Mouse (Mus musculus) heart, embryonic 15.5 days (tissue): ENCODE measurements around the gene Gcnt2. TPM values are rescaled to one million over a fixed set of nuclear protein-coding genes. Genes with fewer than 3 reads are reported as not detected.
"Not testable (repeated sequence)": the region's sequence is repeated elsewhere in the genome, so short reads cannot be mapped to it uniquely, and the experiment has no call there.

Source experiments
- ATAC-seq: fragments of 200-750 bp; cut with Nextera tagmentation; replicated peaks from 2 replicates; pipeline ENCODE4 v1.8.0; 2017; ENCODE audit warnings: low read depth, moderate TSS enrichment; ENCODE audit not compliant: insufficient number of reproducible peaks, insufficient read depth, low FRiP score
- H3K27ac ChIP-seq: fragments of 300-500 bp; sonication (generic); 2 replicates; pipeline ENCODE4 v1.5.1; 2015; ENCODE audit warnings: mild to moderate bottlenecking, inconsistent platforms
- H3K27me3 ChIP-seq: fragments of 300-500 bp; sonication (generic); 2 replicates; pipeline ENCODE4 v1.6.1; 2015; ENCODE audit warnings: inconsistent platforms
- H3K36me3 ChIP-seq: fragments of 300-500 bp; sonication (generic); 2 replicates; pipeline ENCODE4 v1.6.1; 2015; ENCODE audit warnings: mild to moderate bottlenecking, inconsistent platforms
- H3K4me1 ChIP-seq: fragments of 300-500 bp; sonication (generic); replicated peaks from 2 replicates; pipeline ENCODE4 v1.6.1; 2015; ENCODE audit warnings: inconsistent platforms
- H3K4me2 ChIP-seq: fragments of 300-500 bp; sonication (generic); 2 replicates; pipeline ENCODE4 v1.6.1; 2015; ENCODE audit warnings: inconsistent platforms, mild to moderate bottlenecking, moderate library complexity
- H3K4me3 ChIP-seq: fragments of 300-500 bp; sonication (generic); 2 replicates; pipeline ENCODE4 v1.5.1; 2015; ENCODE audit warnings: mild to moderate bottlenecking, inconsistent platforms
- H3K9ac ChIP-seq: fragments of 300-500 bp; sonication (generic); 2 replicates; pipeline ENCODE4 v1.6.1; 2015; ENCODE audit warnings: mild to moderate bottlenecking, inconsistent platforms
- H3K9me3 ChIP-seq: fragments of 300-500 bp; sonication (generic); replicated peaks from 2 replicates; pipeline ENCODE4 v1.6.1; 2016; ENCODE audit warnings: inconsistent platforms
- WGBS: fragments of 180-500 bp; shearing (Covaris S2); methylation state at CpG from one replicate; pipeline ENCODE4 v1.1.7; 2015; ENCODE audit warnings: mixed read lengths; 5-methylcytosine and 5-hydroxymethylcytosine counted together
- polyA plus RNA-seq: library from polyadenylated mRNA; unstranded; fragments of >200 nt; fragmentation: Nextera tagmentation; extraction: Ambion mirVana; gene quantifications from 2 replicates; pipeline ENCODE4 v1.2.1, GENCODE M21; 2015

The Gcnt2 gene
- polyA plus RNA-seq, 1 experiment from 2014 or later: 3.4 TPM

- Histone ChIP-seq H3K4me3 (no peak overlapping the region), H3K27ac (no peak overlapping the region), H3K4me1 (peaks cover 32% of the 10 kb centered on the region), H3K4me2 (no peak overlapping the region), H3K27me3 (0 out of 2 replicates have a peak, but pooled peaks cover 7% of the 10 kb centered on the region), H3K36me3 (no peaks in the 10 kb centered on the region), H3K9ac (no peak overlapping the region), H3K9me3 (no peaks in the 10 kb centered on the region)
- WGBS: 69% methylated on average over 7 of the region's 7 CpGs
- ATAC-seq: no peak
These were observed 32.5 kb downstream of the Gcnt2 start for GRCm38 (mm10) chr13:40892043-40892442.

GRCm38 (mm10) chr13:40892547-40892946, 33.0 kb downstream of the Gcnt2 start:
- Histone ChIP-seq H3K9me3 (no peaks in the 10 kb centered on the region), H3K36me3 (no peaks in the 10 kb centered on the region), H3K9ac (no peak overlapping the region), H3K27ac (no peak overlapping the region), H3K4me3 (no peak overlapping the region), H3K4me1 (peaks cover 27% of the 10 kb centered on the region), H3K27me3 (0 out of 2 replicates have a peak, but pooled peaks cover 6% of the 10 kb centered on the region), H3K4me2 (no peak overlapping the region)
- WGBS: 74% methylated on average over 4 of the region's 4 CpGs
- no peak for ATAC-seq

- no peak overlapping the region for H3K4me3 ChIP-seq
- no peaks in the 10 kb centered on the region for H3K36me3 ChIP-seq
- WGBS: 81% methylated on average over 3 of the region's 3 CpGs
- H3K4me1 ChIP-seq: peaks cover 20% of the 10 kb centered on the region
- ATAC-seq: no peak
- no peaks in the 10 kb centered on the region for H3K27me3 ChIP-seq
- H3K27ac ChIP-seq: no peak overlapping the region
- no peak overlapping the region for H3K4me2 ChIP-seq
- no peak overlapping the region for H3K9ac ChIP-seq
- no peaks in the 10 kb centered on the region for H3K9me3 ChIP-seq
These were observed 34.0 kb downstream of the Gcnt2 start for GRCm38 (mm10) chr13:40893573-40893972.

GRCm38 (mm10) chr13:40898049-40898690, 38.6 kb downstream of the Gcnt2 start:
- not testable (repeated sequence) for H3K27me3 ChIP-seq, H3K9me3 ChIP-seq, H3K4me2 ChIP-seq, H3K9ac ChIP-seq, H3K4me3 ChIP-seq, H3K36me3 ChIP-seq, H3K27ac ChIP-seq, ATAC-seq
- WGBS: 85% methylated on average over 14 of the region's 14 CpGs
- H3K4me1 ChIP-seq: peaks cover 17% of the 10 kb centered on the region; the same call in 1 of the 2 replicates

GRCm38 (mm10) chr13:40898698-40899097, 39.1 kb downstream of the Gcnt2 start:
- Histone ChIP-seq H3K4me3 (no peak overlapping the region), H3K4me2 (no peak overlapping the region), H3K4me1 (peaks cover 15% of the 10 kb centered on the region; the same call in 1 of the 2 replicates), H3K9ac (no peak overlapping the region), H3K27ac (no peak overlapping the region), H3K36me3 (no peaks in the 10 kb centered on the region), H3K27me3 (no peaks in the 10 kb centered on the region), H3K9me3 (no peaks in the 10 kb centered on the region)
- ATAC-seq: no peak
- 82% methylated on average over 4 of the region's 4 CpGs for WGBS

- Histone ChIP-seq H3K4me1 (peaks cover 8% of the 10 kb centered on the region; the same call in 1 of the 2 replicates), H3K9ac (no peak overlapping the region), H3K4me3 (no peak overlapping the region), H3K27ac (no peak overlapping the region), H3K36me3 (no peaks in the 10 kb centered on the region), H3K4me2 (no peak overlapping the region), H3K9me3 (no peaks in the 10 kb centered on the region), H3K27me3 (no peaks in the 10 kb centered on the region)
- WGBS: 68% methylated on average over 8 of the region's 8 CpGs
- ATAC-seq: no peak
These were observed 39.9 kb downstream of the Gcnt2 start for GRCm38 (mm10) chr13:40899349-40899993.

GRCm38 (mm10) chr13:40899994-40900970, 40.7 kb downstream of the Gcnt2 start:
- Histone ChIP-seq H3K4me2 (no peak overlapping the region), H3K9ac (no peak overlapping the region), H3K27me3 (no peaks in the 10 kb centered on the region), H3K4me1 (0 out of 2 replicates have a peak, but pooled peaks cover 3% of the 10 kb centered on the region), H3K9me3 (no peaks in the 10 kb centered on the region), H3K27ac (no peak overlapping the region), H3K36me3 (no peaks in the 10 kb centered on the region), H3K4me3 (no peak overlapping the region)
- WGBS: 67% methylated on average over 15 of the region's 15 CpGs
- ATAC-seq: 0 out of 2 replicates have a peak, but pooled peaks have one; percentile 50

- Histone ChIP-seq H3K4me1 (peaks cover 7% of the 10 kb centered on the region), H3K36me3 (no peaks in the 10 kb centered on the region), H3K27me3 (no peaks in the 10 kb centered on the region), H3K4me2 (no peak overlapping the region), H3K9me3 (no peaks in the 10 kb centered on the region), H3K4me3 (no peak overlapping the region), H3K27ac (no peak overlapping the region), H3K9ac (no peak overlapping the region)
- 77% methylated on average over 5 of the region's 5 CpGs for WGBS
- ATAC-seq: no peak
These were observed 41.7 kb downstream of the Gcnt2 start for GRCm38 (mm10) chr13:40901263-40901662.

GRCm38 (mm10) chr13:40901831-40902459, 42.4 kb downstream of the Gcnt2 start:
- H3K27ac ChIP-seq: no peak overlapping the region
- peaks cover 7% of the 10 kb centered on the region for H3K4me1 ChIP-seq
- no peak overlapping the region for H3K4me3 ChIP-seq
- no peaks in the 10 kb centered on the region for H3K36me3 ChIP-seq
- 77% methylated on average over 12 of the region's 12 CpGs for WGBS
- no peaks in the 10 kb centered on the region for H3K9me3 ChIP-seq
- no peaks in the 10 kb centered on the region for H3K27me3 ChIP-seq
- no peak overlapping the region for H3K9ac ChIP-seq
- ATAC-seq: no peak
- H3K4me2 ChIP-seq: no peak overlapping the region

- no peak overlapping the region for H3K27ac ChIP-seq
- H3K9me3 ChIP-seq: no peaks in the 10 kb centered on the region
- peaks cover 7% of the 10 kb centered on the region for H3K4me1 ChIP-seq
- WGBS: 89% methylated on average over 7 of the region's 7 CpGs
- no peaks in the 10 kb centered on the region for H3K36me3 ChIP-seq
- no peak overlapping the region for H3K4me2 ChIP-seq
- no peak overlapping the region for H3K9ac ChIP-seq
- ATAC-seq: no peak
- H3K4me3 ChIP-seq: no peak overlapping the region
- no peaks in the 10 kb centered on the region for H3K27me3 ChIP-seq
These were observed 44.5 kb downstream of the Gcnt2 start for GRCm38 (mm10) chr13:40904080-40904479.

- H3K9ac ChIP-seq: no peak overlapping the region
- no peak overlapping the region for H3K27ac ChIP-seq
- H3K4me2 ChIP-seq: no peak overlapping the region
- H3K9me3 ChIP-seq: no peaks in the 10 kb centered on the region
- H3K27me3 ChIP-seq: no peaks in the 10 kb centered on the region
- H3K4me3 ChIP-seq: no peak overlapping the region
- WGBS: 85% methylated on average over 7 of the region's 7 CpGs
- ATAC-seq: no peak
- peaks cover 7% of the 10 kb centered on the region for H3K4me1 ChIP-seq
- no peaks in the 10 kb centered on the region for H3K36me3 ChIP-seq
These were observed 47.0 kb downstream of the Gcnt2 start for GRCm38 (mm10) chr13:40906528-40906927.
